Mouse (Mus musculus) E14TG2a.4 (cell line): ENCODE data around the gene 9130213A22Rik.

Source experiments
- CTCF ChIP-seq: conservative IDR thresholded peaks from 2 replicates; pipeline ENCODE4 v1.5.1; 2014; ENCODE audit warnings: low read length
- NANOG ChIP-seq: IDR thresholded peaks from 2 replicates; pipeline ENCODE4 v1.6.1; 2014; ENCODE audit warnings: borderline replicate concordance, low read length, mixed read lengths

DNA sequence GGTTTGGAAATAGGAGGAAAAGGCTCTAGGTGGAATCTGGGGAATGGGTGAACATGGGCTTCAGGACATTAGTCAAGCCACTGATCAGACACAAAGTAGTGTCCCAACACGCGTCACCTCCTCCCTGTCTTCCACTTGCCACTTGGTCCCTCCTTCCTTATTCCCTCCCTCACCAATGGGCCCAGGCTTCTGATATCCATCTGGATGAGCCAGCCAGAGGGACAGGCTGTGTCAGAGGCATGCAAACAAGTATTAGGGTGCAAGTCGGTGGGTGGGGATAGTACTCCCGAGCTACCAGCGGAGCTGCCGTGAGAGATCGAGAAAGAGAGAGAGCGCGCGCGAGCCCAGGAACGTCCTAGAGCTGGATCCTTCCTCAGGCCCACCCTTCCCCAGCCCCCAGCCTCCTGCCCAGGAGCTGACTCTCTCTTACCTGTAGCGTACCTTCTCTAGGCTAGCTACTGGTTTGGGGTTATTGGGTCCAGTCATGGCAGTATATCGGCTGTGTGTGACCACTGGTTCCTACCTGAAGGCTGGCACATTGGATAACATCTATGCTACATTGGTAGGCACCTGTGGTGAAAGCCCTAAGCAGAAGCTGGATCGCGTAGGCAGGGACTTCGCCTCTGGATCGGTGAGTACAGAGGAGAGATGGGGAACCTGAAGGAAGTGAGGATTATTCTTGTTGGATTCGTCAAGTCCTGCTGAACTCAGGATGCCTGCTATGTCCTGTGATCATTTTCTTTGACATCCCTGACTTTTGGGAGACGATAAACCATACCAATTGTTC is 3.7 kb upstream of the 9130213A22Rik start:
- no peak for TF ChIP-seq CTCF
- no peak for TF ChIP-seq NANOG
